Mouse (Mus musculus) heart, postnatal 0 days (tissue): ENCODE measurements around the gene Ccr8.

Experiments used
- CTCF ChIP-seq: IDR thresholded peaks from 2 replicates; pipeline ENCODE4 v1.5.1; 2016; ENCODE audit warnings: antibody characterized with exemption, control low read depth, low read depth
- EP300 ChIP-seq: IDR thresholded peaks from 2 replicates; pipeline ENCODE4 v1.6.1; 2016; ENCODE audit warnings: antibody characterized with exemption, low read depth

GRCm38 (mm10) chr9:120081967-120082366 lies 9.9 kb upstream of the Ccr8 start:
- TF ChIP-seq CTCF (no peak), EP300 (no peak)
